Mouse (Mus musculus): ENCODE data around the gene Crebbp. TPM values are rescaled to one million over a fixed set of nuclear protein-coding genes. Genes with fewer than 3 reads are reported as not detected.

Gene Crebbp
- 6.4 TPM for polyA plus RNA-seq (2014; fragmentation: Illumina TruSeq; extraction: RNeasy Lipid Tissue Mini Kit (QIAGEN cat#74804); ENCODE audit: low read depth, low replicate concordance)

GRCm38 (mm10) chr16:4213799-4214551, at the start of gene Crebbp:
Crebbp (minus strand) TSS chr16:4213997.

GRCm38 (mm10) chr16:4077384-4078061, 136.3 kb downstream of the Crebbp start, which contains the start of gene Trap1:
Trap1 (minus strand) TSS chr16:4077827.

GRCm38 (mm10) chr16:4036807-4037206, 177.0 kb downstream of the Crebbp start, which contains the start of gene Dnase1:
Dnase1 (plus strand) TSS chr16:4036942.

Other genes with a start within 250 kb of the Crebbp start
- 0.19 TPM for gene Nlrc3, start 237.4 kb downstream of the Crebbp start, polyA plus RNA-seq (2014; fragmentation: Illumina TruSeq; extraction: RNeasy Lipid Tissue Mini Kit (QIAGEN cat#74804); ENCODE audit: low read depth, low replicate concordance)
- gene Slx4, start 210.2 kb downstream of the Crebbp start, polyA plus RNA-seq (2014; fragmentation: Illumina TruSeq; extraction: RNeasy Lipid Tissue Mini Kit (QIAGEN cat#74804); ENCODE audit: low read depth, low replicate concordance) = 0.74 TPM
- not detected for gene Dnase1, start 177.1 kb downstream of the Crebbp start, polyA plus RNA-seq (2014; fragmentation: Illumina TruSeq; extraction: RNeasy Lipid Tissue Mini Kit (QIAGEN cat#74804); ENCODE audit: low read depth, low replicate concordance)
- gene Trap1, start 136.2 kb downstream of the Crebbp start, polyA plus RNA-seq (2014; fragmentation: Illumina TruSeq; extraction: RNeasy Lipid Tissue Mini Kit (QIAGEN cat#74804); ENCODE audit: low read depth, low replicate concordance) = 70.7 TPM
- 1.8 TPM for gene Adcy9, start 206.5 kb upstream of the Crebbp start, polyA plus RNA-seq (2014; fragmentation: Illumina TruSeq; extraction: RNeasy Lipid Tissue Mini Kit (QIAGEN cat#74804); ENCODE audit: low read depth, low replicate concordance)

Data from liver, adult 10 weeks (tissue).